Mouse (Mus musculus) 3T3-L1 (cell line): Measurements from ENCODE around the gene Rpl38.
A peak's percentile ranks its signal among the peaks of the same experiment; 100 is the strongest.

Experiments used
- DNase-seq: peaks from one replicate; pipeline ENCODE4 v3.0.0-alpha.2; 2015; ENCODE audit warnings: low read depth, low spot score

Gene Rpl38

GRCm38 (mm10) chr11:114676896-114677530 is 8.7 kb downstream of the Rpl38 start:
- DNase-seq = no peak

GRCm38 (mm10) chr11:114679582-114679981 is 11.3 kb downstream of the Rpl38 start:
- peak; percentile 25 for DNase-seq

- DNase-seq = no peak
Measured at GRCm38 (mm10) chr11:114680291-114680690, 12.0 kb downstream of the Rpl38 start.

GRCm38 (mm10) chr11:114681054-114681453 is 12.7 kb downstream of the Rpl38 start:
- DNase-seq = no peak

- no peak for DNase-seq
Measured at GRCm38 (mm10) chr11:114682321-114682900, 14.1 kb downstream of the Rpl38 start.

GRCm38 (mm10) chr11:114683029-114683721 is 14.9 kb downstream of the Rpl38 start:
- no peak for DNase-seq

GRCm38 (mm10) chr11:114683722-114684621 is 15.6 kb downstream of the Rpl38 start:
- peak; percentile 41 for DNase-seq

- peak; percentile 62 for DNase-seq
Measured at GRCm38 (mm10) chr11:114684627-114685373, 16.5 kb downstream of the Rpl38 start.

GRCm38 (mm10) chr11:114685526-114686040 is 17.3 kb downstream of the Rpl38 start:
- DNase-seq = no peak

GRCm38 (mm10) chr11:114686221-114686959 is 18.1 kb downstream of the Rpl38 start:
- no peak for DNase-seq

- peak; percentile 94 for DNase-seq
Measured at GRCm38 (mm10) chr11:114687574-114688188, 19.4 kb downstream of the Rpl38 start.

- no peak for DNase-seq
Measured at GRCm38 (mm10) chr11:114688729-114689128, 20.4 kb downstream of the Rpl38 start.

- no peak for DNase-seq
Measured at GRCm38 (mm10) chr11:114690192-114690591, 21.9 kb downstream of the Rpl38 start.

- no peak for DNase-seq
Measured at GRCm38 (mm10) chr11:114691454-114692182, 23.3 kb downstream of the Rpl38 start.

- no peak for DNase-seq
Measured at GRCm38 (mm10) chr11:114692601-114693000, 24.3 kb downstream of the Rpl38 start.

- no peak for DNase-seq
Measured at GRCm38 (mm10) chr11:114693456-114693855, 25.1 kb downstream of the Rpl38 start.

GRCm38 (mm10) chr11:114694451-114694850 is 26.1 kb downstream of the Rpl38 start:
- peak; percentile 75 for DNase-seq

- no peak for DNase-seq
Measured at GRCm38 (mm10) chr11:114698496-114698895, 30.2 kb downstream of the Rpl38 start.

- DNase-seq = no peak
Measured at GRCm38 (mm10) chr11:114699511-114699910, 31.2 kb downstream of the Rpl38 start.
